Mouse (Mus musculus): Measurements from ENCODE around the gene Cela3b. TPM values are rescaled to one million over a fixed set of nuclear protein-coding genes. Genes with fewer than 3 reads are reported as not detected.

The Cela3b gene
- polyA plus RNA-seq, 1 experiment from 2014 or later: 74.8 TPM

DNA sequence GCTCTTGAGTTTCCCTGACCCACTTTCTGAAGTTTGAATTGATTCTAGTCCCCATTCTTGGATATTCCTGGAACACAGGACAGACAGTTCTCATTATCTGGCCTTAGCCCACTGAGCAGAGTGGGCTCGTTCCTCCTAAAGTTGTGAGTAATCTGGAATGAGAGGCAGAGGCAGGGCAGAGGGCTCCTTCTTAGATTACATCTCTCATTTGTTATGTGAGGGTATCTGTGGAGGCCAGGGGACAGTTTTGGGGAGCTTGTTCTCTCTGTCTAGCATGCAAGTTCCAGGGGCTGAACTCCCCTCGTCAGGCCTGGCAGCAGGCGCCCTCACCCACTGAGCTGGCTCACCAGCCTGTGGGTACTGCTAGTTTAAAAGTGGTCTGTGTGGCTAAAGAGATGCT, 51.3 kb downstream of the Cela3b start:
- no peak overlapping the region for H3K9ac ChIP-seq
- H3K9me3 ChIP-seq: no peaks in the 10 kb centered on the region
- no peak overlapping the region for H3K4me2 ChIP-seq (replicated peaks)
- H3K36me3 ChIP-seq: no peaks in the 10 kb centered on the region
- no peak for ATAC-seq
- 87% methylated on average over 3 of the region's 3 CpGs for WGBS
- H3K27ac ChIP-seq: no peak overlapping the region
- H3K4me3 ChIP-seq (replicated peaks): no peak overlapping the region
- H3K27me3 ChIP-seq (replicated peaks): no peaks in the 10 kb centered on the region
- 0 out of 2 replicates have a peak, but pooled peaks cover 10% of the 10 kb centered on the region for H3K4me1 ChIP-seq (replicated peaks)

DNA sequence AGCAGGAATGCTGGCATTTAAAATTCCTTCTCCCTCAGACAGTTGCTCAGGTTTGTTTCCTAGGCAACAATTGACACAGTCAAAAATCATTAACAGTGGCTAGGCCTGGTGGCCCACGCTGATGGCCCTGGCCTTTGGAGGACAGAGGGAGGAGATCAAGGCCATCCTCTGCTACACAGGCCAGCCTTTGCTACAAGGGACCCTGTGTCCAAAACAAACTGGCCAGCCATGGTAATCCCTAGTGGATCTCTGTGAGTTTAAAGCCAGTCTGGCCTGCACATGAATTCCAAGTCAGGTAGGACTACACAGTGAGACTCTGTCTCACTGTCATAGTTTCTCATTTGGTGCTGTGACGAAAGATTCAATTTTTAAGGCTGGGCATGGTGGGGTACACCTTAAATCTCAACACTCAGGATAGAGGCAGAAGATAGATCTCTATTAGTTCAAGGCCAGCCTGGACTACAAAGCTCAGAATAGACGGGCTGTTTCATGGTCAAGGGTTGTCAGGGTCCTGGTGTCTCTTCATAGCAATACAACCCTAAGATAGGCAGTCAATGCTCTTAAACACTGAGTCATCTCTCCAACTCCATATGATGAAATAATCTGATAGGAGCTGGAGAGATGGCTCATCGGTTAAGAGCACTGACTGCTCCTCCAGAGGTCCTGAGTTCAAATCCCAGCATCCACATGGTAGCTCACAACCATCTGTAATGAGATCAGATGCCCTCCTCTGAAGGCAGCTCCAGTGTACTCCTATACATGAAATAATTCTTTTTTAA, 52.6 kb downstream of the Cela3b start:
- Histone ChIP-seq H3K4me3 (replicated peaks) (no peak overlapping the region), H3K36me3 (no peaks in the 10 kb centered on the region), H3K4me1 (replicated peaks) (0 out of 2 replicates have a peak, but pooled peaks cover 12% of the 10 kb centered on the region), H3K9ac (no peak overlapping the region), H3K27ac (no peak overlapping the region), H3K4me2 (replicated peaks) (no peak overlapping the region), H3K9me3 (no peaks in the 10 kb centered on the region), H3K27me3 (replicated peaks) (no peaks in the 10 kb centered on the region)
- no peak for ATAC-seq
- WGBS: 75% methylated on average over 4 of the region's 4 CpGs

DNA sequence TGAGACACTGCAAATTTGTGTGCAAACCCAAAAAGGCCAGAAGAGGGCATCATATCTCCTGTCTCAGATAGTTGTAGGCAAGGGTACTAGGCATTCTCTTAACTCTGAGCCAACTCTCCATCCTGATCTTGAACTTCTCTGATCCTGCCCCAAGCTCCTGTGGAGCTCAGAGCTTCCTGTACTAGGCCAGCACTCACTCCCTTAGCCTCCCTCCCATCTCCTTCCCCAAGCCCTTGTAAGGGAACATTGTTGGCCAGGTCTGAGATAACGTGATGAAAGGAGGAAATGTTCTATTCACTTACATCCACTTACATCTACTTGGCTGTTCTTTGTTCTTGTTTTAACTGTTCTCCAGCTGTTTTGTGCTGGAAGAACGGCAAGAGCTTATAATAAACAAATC, 53.6 kb downstream of the Cela3b start:
- Histone ChIP-seq H3K9ac (no peak overlapping the region), H3K4me3 (replicated peaks) (no peak overlapping the region), H3K36me3 (no peaks in the 10 kb centered on the region), H3K9me3 (no peaks in the 10 kb centered on the region), H3K27ac (no peak overlapping the region), H3K4me1 (replicated peaks) (0 out of 2 replicates have a peak, but pooled peaks cover 14% of the 10 kb centered on the region), H3K4me2 (replicated peaks) (no peak overlapping the region), H3K27me3 (replicated peaks) (no peaks in the 10 kb centered on the region)
- 57% methylated on average over 2 of the region's 2 CpGs for WGBS
- no peak for ATAC-seq

DNA sequence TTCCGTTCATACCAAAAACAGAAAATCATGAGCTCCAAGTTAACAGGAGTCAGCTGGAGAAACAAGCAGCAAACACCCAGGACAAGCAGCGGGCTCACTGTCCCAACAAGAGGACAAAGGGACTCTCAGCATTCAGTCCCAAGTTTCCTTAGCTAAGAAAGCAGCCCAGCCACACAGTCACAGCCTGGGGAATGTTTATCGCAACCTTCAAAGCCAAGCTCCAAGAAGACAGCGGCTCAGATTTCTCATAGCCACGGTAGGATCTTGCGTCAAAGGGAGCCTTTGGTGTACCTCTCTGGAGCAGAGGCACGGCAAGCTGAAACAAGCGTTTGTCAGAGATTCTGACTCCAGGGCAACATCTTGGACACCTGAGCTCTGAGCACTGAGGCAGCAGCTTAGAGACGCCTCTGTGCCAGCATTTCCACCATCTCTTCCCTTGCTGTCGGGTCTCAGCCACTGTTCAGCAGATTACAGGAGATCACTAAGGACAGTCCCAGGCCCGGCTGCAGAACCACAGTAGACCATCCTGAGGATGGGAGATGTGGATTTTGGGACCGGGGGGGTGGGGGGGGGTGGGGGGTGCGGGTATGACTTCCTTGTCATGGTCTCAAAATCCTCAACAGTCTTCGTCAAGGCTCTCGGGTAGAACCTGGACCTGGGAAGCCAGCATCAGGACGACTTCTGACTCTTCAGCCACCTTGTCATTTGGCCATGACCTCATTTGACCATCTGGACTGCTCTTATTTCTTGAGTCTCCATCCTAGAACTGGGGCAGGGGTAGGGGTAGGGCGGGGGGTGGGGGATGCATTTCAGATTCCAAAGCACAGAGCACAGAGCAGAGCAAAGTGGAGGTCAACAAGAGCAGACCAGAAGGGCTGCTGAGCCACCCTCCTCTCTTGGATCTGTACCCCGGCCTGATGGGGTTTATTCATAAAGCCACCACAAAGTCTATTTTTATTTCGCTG, 54.7 kb downstream of the Cela3b start:
- peaks cover 10% of the 10 kb centered on the region; the same call in 1 of the 2 replicates for H3K4me1 ChIP-seq (replicated peaks)
- no peaks in the 10 kb centered on the region for H3K36me3 ChIP-seq
- H3K4me3 ChIP-seq (replicated peaks): no peak overlapping the region
- WGBS: 43% methylated on average over 19 of the region's 19 CpGs
- no peaks in the 10 kb centered on the region for H3K9me3 ChIP-seq
- no peak overlapping the region for H3K9ac ChIP-seq
- ATAC-seq: no peak
- peak overlapping the region; percentile 13; the same call in 1 of the 2 replicates for H3K27ac ChIP-seq
- H3K27me3 ChIP-seq (replicated peaks): no peaks in the 10 kb centered on the region
- no peak overlapping the region for H3K4me2 ChIP-seq (replicated peaks)

DNA sequence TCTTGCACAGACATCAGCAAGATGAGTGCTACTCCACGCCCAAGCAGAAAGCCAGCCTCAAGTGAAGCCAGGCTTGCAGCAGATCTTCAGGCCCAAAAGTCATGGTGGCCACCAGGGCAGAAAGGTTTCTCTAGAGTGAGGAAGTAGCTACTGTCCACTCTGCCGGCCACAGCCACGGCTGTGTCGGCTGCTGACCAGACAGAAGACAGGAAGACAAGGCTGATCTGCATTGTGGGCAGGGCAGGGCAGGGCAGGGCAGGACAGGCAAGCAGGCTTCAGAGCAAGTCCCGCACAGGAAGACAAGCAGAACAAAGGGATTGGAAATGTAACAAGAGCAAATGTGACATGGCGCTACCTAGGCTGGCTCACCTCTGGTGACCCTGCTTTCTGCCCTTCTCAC, 56.6 kb downstream of the Cela3b start:
- 52% methylated on average over 6 of the region's 6 CpGs for WGBS
- no peak overlapping the region for H3K4me2 ChIP-seq (replicated peaks)
- no peak overlapping the region for H3K4me3 ChIP-seq (replicated peaks)

DNA sequence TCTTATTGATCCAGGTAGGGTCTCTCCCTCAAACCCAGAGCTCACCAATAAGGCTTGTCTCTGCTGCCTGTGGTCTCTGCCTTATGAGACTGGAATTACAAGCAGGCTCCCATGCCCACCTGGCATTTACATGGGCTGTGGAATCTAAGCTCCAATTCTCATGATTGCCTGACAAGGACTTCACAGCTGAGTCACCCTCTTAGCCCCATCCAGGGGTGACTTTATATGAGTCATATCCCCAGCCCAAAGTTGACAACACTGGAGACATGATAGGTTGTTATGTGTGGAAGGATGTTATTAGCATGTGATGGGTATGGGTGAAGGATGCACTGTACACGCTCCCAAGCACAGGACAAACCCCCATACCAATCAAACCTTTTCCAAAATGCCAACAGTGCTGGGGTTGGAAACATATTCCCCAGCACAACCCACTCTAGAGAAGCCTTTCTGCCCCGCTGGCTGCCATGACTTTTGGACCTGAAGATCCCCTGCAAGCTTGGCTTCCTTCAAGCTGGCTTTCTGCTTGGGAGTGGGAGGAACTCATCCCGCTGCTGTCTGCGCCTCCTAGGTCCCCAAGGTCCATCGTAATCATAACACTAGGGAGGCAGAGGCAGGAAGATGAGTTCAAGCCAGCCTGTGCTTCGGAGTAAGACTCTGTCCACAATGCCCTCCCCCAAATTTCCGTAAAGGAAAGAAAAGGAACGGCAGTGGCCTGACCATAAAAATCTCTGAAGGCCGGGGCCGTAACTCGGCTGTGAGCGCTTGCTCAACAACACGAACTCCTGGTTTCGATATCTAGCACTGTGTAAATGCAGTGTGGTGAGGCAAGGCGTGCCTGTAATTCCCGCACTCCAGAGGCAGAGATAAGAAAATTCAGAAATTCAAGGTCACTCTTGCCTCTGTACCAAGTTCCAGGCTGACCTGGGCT, 58.5 kb downstream of the Cela3b start:
- Histone ChIP-seq H3K9ac (no peak overlapping the region), H3K27ac (peak overlapping the region; percentile 83), H3K9me3 (no peaks in the 10 kb centered on the region), H3K4me1 (replicated peaks) (peaks cover 29% of the 10 kb centered on the region), H3K4me3 (replicated peaks) (no peak overlapping the region), H3K27me3 (replicated peaks) (no peaks in the 10 kb centered on the region), H3K36me3 (no peaks in the 10 kb centered on the region), H3K4me2 (replicated peaks) (peak overlapping the region; percentile 22)
- peak; percentile 83 for ATAC-seq
- 67% methylated on average over 16 of the region's 16 CpGs for WGBS

More for the DNA sequence above, 56.6 kb downstream of the Cela3b start:
- Histone ChIP-seq H3K36me3 (no peaks in the 10 kb centered on the region), H3K27ac (peak overlapping the region; percentile 13; the same call in 1 of the 2 replicates), H3K9ac (no peak overlapping the region), H3K4me1 (replicated peaks) (peaks cover 19% of the 10 kb centered on the region; the same call in 1 of the 2 replicates), H3K27me3 (replicated peaks) (no peaks in the 10 kb centered on the region), H3K9me3 (no peaks in the 10 kb centered on the region)
- no peak for ATAC-seq

Other genes starting within 250 kb of the Cela3b start
- gene Wnt4, start 153.1 kb downstream of the Cela3b start, polyA plus RNA-seq (2015; fragmentation: Nextera tagmentation; extraction: Ambion mirVana): 2.8 and 4.0 TPM in 2 replicates
- 653 and 697 TPM in 2 replicates for gene Cdc42, start 72.8 kb downstream of the Cela3b start, polyA plus RNA-seq (2015; fragmentation: Nextera tagmentation; extraction: Ambion mirVana)
- not detected in 2 replicates for gene Cela3a, start 20.7 kb downstream of the Cela3b start, polyA plus RNA-seq (2015; fragmentation: Nextera tagmentation; extraction: Ambion mirVana)
- not detected in 2 replicates for gene 1700013G24Rik, start 22.7 kb upstream of the Cela3b start, polyA plus RNA-seq (2015; fragmentation: Nextera tagmentation; extraction: Ambion mirVana)
- gene Hspg2, start 38.2 kb upstream of the Cela3b start, polyA plus RNA-seq (2015; fragmentation: Nextera tagmentation; extraction: Ambion mirVana): 20.9 and 23.0 TPM in 2 replicates
- gene Ldlrad2, start 144.0 kb upstream of the Cela3b start, polyA plus RNA-seq (2015; fragmentation: Nextera tagmentation; extraction: Ambion mirVana): not detected in 2 replicates
- gene Usp48, start 163.2 kb upstream of the Cela3b start, polyA plus RNA-seq (2015; fragmentation: Nextera tagmentation; extraction: Ambion mirVana): 61.2 and 62.0 TPM in 2 replicates
- gene Rap1gap, start 234.2 kb upstream of the Cela3b start, polyA plus RNA-seq (2015; fragmentation: Nextera tagmentation; extraction: Ambion mirVana): 22.7 and 47.2 TPM in 2 replicates

Data from intestine, embryonic 15.5 days (tissue).